Mouse (Mus musculus): ENCODE results near the gene Eps8l3.

Gene Eps8l3

DNA sequence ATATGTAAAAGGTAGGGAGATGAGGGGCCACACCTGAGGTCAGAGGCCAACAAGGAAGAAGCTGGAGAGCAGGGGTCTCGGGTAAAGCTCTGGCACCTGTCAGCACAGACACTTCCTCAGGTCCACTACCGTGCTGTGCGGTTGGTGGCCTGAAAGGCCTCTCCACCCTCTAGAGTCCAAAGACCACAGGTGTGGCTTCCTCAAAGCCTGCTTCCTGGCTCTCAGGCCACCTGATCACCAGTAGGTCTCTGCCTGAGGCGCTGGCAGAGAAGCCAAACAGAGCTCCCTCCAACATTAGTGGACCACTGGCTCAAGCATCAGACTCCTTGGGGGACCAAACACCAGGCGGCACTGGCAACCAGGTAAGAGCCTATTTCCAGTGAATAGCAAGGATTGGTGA lies at the start of gene Eps8l3:
Gene Eps8l3 (plus strand): TSS at position 225 of the 400 bp plus-strand sequence.
- no peak for DNase-seq (ENCODE audit: low spot score)

DNA sequence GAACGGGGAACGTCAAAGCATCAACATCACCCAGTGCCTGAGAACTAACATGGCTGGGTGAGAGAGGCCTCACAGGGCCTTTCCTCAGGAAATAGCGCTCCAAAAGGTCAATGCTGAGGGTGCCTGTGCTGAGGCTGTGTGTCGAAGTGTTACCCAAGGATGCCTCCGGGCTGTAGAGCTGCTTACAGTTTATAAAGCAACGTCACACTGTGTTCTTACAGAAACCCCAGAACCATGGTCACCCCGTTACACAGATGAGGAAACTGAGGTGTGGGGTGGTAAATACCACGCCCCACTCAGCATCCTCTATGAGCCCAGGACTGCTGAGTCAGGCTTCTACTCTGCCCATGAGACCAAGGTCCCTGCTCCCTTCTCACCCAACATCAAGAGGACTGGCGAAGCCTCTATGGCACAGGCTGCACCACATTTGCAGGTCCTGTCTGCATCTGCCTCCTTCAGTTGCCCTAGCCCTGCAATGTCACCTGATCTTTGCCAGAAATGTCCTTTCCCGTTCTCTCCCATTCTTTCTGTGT lies 49.1 kb upstream of the Eps8l3 start:
- DNase-seq (ENCODE audit: low spot score): no peak

DNA sequence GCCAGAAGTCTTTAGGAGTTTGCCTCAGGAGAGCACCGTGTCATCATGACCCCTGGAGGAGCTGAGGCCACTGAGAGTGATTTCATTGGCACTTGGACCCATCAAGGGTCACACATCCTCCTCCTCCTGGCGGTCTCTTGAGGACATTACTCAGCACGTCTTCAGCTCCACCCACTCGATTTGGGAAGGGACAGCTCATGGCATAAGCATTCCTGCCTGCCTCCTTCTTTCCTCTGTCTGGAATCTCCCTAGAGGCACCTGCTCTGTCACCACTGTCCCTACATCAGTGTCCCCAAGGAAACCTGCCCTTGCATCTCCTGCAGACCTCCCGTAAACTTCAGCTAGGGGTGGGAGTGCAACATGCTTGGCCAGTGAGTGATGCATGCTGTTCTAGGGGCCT lies 48.5 kb upstream of the Eps8l3 start:
- DNase-seq (ENCODE audit: low spot score): no peak

DNA sequence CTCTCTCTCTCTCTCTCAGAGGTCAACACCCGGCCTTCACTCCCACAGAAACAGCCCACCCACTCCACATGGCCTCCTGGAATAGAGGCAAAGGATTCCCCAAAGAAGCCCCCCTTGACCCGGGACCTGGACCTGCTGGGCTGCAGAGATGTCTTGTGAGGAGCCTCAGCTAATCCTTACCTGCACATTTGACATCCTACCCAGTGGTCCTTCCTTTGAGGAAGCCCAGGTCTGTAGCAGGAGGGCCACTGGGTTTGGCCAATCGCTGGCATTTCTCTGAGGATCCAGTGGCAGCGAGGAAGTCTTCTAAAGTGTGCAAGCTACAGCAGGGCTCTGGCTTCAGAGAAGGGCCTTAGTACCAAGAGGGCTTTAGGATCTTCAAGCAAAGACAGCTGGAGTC lies 48.0 kb upstream of the Eps8l3 start:
- DNase-seq (ENCODE audit: low spot score): no peak

DNA sequence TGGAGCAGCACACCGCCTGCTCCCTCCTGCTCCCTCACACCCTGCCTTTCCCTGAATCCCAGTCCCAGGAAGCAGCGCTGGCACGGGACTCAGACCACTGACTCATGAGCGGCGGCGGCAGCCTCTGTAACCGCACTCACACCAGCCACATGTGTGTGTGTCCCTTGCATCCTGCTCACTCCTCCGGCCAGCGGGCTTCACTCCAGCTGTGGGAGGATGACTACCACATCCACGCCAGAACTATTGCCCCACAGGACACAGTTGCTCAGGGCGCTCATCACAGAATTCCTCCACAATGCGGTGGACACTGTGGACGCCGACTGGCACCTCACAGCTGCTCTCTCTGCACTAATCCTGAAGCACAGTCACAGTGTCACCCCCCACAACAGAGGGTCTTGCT lies 47.4 kb upstream of the Eps8l3 start:
- DNase-seq (ENCODE audit: low spot score): peak; percentile 55

DNA sequence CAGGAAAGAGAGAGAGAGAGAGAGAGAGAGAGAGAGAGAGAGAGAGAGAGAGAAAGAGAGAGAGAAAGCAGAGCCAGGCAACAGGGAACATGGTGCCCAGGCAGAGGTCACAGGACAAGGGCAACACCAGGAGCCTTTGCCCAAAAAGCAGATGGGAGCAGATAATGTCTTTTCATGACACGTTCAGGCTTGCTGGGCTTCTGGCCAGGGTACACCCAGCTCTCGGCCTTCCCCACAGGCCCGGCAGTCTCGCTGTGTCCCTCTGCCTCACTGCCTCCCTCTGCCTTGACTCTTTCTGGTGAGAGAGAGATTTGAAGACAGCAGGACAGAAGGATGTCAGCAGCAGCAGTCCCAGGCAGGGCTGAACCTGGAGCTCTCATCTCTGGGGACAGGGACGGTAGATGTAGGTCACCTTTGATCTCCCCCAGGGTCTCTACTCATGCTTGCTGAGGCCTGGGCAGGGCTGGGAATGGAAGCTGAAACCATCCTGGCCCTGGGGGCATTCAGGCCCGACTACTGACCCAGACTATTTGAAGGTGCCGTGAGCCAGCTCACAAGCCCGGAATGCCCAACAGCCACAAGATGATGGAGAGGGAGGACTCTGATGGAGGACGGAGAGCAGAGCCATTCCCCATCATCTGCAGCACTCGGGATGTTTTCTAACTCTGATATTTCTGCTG lies 45.0 kb upstream of the Eps8l3 start:
- DNase-seq (ENCODE audit: low spot score): no peak

DNA sequence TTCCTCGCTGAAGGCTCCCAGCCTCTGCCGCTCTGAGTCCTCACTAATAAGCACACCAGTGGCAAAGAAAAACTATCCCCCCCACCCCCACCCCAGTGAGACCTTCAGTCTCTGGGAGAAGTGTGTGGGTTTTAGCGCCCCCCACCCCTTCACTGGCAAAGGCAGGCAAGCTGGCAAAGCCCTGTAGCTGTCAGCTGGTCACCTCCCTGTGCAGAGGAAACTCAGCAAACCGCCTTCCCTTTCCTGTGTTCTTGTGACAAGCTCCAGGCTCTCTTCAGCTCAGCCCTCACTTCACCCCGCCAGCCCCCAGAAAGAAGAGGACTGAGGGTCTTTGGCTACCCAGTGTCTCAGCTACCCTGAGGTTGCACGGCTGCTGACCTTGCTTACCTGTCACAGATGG lies 44.4 kb upstream of the Eps8l3 start:
- DNase-seq (ENCODE audit: low spot score): no peak

DNA sequence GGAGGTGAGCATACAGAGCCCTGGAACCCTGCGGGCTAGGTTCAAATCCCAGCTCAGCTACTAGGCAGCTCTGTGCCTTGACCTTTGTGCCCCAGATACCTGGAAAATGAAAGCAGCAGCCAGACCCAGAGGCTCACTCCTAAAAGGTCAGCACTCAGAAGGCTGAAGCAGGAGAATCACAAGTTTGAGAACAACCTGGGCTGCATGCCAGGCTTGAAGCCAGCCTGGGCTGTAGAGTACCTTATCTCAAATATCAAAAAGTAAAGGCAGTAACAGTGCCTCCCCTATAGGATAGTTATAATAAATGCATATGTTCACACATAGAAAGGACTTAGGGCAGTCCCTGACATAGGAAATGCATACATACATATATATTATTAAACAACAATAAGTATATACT lies 43.7 kb upstream of the Eps8l3 start:
- no peak for DNase-seq (ENCODE audit: low spot score)

DNA sequence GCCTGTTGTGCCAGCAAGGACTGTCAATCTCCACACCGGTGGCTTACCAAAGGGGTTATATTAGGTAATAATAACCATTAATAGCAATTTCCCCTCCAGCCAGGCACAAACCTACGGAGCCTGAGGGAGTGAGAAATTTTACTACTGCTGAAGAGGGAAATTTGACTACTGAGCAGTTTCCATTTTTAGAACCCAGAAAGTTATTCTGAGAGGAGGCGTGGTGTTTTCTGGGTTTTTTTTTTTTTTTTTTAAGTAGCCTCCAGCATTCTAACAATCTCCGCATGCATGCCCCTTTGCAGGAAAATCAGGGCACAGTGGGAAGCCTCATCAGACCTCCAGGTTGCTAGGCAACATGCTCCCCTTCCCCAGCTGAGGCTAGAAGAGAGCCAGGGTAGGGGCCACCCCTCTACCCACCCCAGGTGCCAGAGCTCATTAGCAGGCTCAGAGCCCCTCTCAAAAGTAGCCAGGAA lies 43.1 kb upstream of the Eps8l3 start:
- no peak for DNase-seq (ENCODE audit: low spot score)

DNA sequence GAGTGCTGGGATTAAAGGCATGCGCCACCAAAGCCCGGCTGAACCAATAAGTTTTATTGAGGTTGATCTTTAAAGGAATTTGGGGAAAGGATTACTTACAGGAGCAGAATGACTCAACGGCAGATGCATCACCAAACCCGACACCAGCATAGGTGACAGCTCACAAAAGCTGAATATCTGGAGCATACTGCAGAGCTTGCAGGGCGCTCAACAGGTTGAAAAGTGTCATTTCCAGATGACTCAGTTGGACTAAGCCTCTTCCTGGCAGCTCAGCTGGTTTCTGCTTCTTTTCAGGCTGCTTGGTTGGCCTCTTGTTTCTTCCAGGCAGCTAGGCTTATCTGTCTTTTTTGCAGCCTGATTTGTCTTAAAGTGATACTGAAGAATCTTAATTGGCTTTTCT lies 41.7 kb upstream of the Eps8l3 start:
- DNase-seq (ENCODE audit: low spot score): no peak

DNA sequence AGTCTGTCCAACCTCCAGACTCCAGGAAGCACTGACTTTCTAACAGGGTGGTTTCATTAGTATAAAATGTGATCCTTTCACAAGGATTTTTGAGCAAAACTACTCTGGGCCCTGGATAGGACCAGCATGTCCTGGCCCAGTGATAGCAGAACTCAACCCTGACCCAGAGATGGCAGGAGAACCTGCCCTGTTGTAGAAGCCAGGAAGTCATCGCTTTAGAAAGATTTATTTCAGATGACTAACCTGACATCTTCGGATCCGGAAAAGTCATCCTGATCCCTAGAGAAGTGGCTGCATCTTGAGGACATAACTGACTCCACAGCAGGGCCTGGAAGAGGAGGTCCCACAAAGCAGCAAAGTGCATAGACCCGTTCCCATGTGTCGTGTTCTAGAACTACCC lies 37.2 kb upstream of the Eps8l3 start:
- no peak for DNase-seq (ENCODE audit: low spot score)

DNA sequence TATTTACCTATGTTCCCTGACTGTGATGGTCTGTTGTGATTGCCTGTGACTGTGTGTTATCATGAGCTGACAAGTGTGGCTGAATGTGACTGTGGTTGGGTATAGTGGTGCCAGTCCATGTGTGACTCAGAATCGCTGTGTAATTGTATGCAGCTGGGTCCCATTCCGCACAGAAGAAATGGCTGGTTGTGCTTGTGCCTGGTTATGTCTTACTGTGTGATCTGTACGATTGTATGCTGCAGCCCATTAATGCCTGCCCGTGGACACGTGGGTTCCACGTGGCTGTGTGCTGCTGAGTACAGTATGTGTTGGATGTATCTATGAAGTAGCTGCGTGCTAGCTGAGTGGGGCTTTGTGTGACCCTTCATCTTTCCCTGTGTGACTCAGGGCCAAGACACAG lies 36.2 kb upstream of the Eps8l3 start:
- DNase-seq (ENCODE audit: low spot score): no peak

DNA sequence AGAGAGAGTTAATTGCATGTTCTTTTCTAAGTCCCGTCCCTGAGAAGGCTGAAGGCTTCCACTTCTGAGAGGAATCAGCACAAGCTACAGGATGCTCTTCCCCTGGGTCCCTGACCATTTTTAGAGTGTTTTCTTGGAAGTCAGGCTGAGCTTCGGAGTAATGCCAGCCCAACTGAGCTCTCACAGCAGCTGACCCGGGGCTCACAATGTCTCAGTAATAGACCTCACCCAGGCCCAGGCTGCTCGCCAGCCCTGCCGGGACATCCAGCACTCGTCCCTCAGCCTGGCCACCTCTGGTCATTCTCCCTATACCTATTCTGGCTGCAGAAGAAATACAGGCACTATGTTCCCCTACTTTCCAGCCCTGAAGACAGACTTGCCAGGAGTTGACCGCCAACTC lies 35.7 kb upstream of the Eps8l3 start:
- no peak for DNase-seq (ENCODE audit: low spot score)

DNA sequence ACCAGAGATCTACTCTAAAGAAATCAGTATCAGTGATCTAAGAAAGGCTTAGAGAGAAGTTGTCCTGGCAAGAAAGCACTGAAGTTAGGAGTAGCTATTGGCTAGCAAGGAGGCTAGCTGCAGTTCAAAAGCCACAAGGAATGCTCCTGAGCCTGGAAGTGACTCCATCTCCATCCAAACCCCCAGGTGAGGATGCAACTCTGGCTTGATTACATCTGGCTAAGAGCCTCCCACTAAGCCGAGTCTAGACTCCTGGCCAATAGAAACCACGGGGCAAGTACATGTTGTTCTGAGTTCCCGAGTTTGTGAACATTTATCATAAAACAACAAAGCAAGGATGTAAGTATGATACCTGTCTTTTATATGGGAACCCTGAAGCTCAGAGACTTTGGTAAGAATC lies 33.6 kb upstream of the Eps8l3 start:
- no peak for DNase-seq (ENCODE audit: low spot score)

DNA sequence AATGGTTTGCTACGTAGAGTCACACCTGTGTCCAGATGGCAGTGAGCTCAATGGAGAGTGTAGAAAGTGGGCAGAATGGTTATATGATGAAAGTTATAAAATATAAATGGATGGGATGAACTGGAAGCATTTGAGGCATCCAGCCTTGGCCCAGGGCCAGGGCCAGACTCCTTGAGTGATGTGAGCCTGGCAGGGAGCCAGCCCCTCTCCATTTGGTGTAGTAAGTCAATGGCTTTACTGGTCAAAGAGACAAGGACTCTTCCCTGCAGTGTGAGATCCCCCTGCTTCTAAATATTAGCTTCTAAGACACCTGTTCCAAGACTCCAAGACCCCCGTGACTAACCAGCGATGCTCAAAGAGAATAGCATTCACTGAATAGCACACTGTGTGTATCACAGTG lies 33.0 kb upstream of the Eps8l3 start:
- no peak for DNase-seq (ENCODE audit: low spot score)

DNA sequence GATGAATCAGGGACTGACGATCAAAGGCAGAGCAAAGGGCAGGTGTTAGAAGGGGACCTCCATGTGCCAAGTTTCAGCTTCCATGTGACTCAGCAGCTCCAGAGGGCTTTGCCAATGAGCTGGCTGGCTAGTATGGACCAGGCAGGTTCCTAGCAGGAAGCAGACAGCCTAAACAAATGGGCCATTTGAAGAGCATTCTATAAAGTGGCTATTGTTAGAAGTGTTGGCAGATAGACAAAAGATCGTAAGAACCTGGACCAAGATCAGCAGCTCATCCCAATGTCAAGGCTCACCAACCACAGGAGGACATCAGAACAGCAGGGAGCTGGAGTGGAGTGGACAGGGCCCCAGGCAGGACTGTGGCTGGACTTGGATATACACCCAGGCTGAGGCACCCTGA lies 32.5 kb upstream of the Eps8l3 start:
- no peak for DNase-seq (ENCODE audit: low spot score)

DNA sequence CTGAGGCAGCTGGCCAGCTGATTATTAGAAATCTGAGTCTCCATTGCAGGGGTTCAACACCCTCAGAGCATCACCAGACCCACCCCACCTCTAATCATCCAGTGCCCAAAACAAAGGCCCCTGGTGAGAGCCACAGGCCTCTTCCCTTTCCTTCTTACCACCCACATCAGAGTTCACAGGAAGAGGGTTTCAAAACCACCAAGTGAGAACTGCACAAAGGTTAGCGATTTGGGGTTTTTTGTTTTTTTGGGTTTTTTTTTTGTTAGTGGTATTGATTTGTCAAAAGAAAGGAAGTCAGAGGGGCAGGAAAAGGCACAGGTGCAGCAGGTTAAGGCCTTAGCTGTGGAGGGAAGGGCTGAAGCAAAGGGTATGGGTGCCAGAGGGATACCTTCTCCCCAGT lies 30.9 kb upstream of the Eps8l3 start:
- DNase-seq (ENCODE audit: low spot score): no peak

DNA sequence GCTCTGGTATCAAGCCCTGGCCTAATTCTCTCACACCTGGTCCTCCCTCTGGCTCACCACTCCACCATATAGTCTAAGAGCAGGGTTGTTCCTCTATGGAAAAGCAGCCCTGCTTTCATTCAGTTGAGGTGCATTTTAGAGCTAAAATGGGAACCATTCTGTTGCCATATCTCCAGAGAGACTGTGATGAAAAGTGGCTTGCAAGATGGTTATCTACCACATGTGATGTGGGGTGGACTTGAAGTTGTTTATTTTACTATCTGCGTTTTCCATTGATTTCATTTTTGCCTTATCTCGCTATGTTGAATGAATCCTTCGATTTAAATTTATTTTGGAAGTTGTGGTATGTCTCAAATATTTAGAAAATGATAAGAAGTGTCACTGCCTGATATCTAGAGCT lies 30.2 kb upstream of the Eps8l3 start:
- DNase-seq (ENCODE audit: low spot score): no peak

DNA sequence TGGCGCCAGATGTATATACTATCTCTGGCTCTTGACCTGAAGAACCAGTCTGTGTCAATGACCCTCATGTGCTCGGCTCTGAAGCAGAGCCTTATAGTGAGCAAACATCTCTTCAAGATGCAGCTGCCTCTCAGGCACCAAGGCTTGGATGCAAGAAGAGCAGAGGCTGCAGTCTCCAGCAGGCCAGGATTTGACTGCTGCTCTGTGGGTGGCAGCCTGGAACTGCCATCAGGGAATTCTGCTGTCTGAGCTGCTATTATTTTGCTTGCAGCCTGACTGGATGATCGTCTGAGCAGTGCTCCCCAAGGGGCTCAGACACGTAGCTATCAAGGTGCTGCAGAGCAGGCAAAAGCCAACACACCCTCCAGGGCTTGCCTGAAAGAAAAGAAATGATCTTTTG lies 28.9 kb upstream of the Eps8l3 start:
- DNase-seq (ENCODE audit: low spot score): no peak

DNA sequence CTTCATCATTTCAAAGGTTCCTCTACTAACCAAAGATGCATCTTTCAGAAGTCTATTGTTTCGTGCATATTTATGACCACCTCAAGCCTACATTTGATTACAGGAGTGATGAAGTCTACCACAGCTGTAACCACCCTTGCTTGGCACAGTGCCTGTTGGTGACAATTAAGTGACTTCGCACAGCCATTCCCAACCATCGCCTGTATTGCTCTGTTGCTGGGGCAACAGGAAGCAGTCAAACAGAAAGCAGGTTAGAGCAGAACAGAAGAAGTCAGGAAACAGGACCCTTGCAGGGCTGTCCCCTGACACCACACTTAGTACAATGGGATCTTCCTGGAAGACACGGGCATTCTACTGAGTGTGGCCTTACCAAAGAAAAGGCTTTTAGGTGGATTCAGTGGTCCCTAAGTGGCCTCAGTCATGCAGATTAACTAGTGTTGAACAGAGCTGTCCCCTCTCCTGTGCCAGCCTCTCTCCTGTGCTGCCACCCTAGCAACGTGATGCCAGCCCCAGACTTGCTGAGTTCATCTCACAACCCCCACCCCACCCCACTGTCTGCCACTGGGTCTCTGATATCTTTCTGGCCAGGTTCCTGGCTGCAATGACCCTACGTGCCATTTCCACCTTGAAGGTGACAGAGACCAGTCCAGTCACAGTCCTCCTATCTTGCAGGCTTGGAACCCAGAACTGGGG lies 27.9 kb upstream of the Eps8l3 start:
- no peak for DNase-seq (ENCODE audit: low spot score)

DNA sequence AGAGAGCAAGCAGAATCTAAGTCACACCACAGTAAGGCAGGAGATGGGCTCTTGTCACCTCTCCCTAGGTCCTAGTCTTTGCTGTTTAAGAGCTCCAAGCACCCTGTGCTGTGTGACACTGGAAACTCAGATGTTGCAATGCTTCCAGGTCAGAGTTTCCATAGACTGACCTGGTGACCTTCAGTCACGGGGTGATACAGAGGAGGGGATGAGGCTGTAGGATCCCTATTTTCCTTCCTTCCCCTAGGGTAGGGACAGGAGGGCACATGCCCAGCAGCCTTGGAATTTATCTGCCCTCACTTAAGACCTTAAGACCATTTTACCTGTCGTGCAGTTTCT lies 27.4 kb upstream of the Eps8l3 start:
- no peak for DNase-seq (ENCODE audit: low spot score)

DNA sequence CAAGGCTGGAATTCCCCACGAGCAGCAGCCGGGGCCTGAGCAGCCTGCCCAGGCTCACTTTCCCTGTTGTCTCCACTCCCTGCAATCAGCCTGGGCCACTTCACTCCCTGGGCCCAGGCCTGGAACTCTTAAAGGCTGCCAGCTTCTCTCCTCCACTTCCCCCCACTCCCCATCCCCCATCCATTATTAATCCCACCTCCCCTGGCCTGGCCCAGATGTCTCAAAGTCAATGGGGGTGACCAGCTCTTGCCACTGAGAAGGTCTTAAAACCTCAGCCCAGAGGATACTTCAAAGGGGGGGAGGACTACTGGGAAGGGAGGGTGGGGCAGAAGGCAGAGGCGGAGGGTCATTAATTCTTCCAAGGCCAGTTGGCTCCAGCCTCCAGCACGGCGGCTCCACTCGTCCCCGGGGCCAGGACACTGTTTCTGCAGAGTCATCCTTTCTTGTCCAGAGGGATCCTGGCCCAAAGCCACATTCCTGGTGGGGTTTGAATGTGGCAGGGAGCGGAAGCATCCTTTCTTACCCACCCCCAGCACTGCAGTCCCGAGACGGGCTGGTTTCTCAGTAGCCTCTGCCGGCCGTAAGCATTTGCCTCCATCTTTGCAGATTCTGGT lies 26.5 kb upstream of the Eps8l3 start:
- no peak for DNase-seq (ENCODE audit: low spot score)

DNA sequence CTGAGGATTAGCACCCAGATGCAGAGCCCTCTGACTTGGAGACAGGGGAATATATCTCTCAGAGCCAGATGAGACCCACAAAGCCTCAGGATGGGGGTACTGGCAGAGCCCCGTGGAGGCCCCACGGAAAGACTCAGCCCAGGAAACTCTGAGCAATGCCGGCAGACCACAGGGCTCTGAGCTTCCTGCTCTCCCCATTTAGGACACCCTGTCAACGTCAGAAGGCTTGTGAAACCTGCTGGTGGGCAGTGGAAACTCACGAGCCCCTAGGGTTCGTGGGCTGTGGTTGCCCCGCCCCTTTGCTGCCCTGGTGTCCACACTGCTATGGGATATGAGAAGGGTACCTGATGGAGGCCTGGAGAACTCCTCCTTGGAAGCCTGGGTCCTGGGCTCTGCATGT lies 24.2 kb upstream of the Eps8l3 start:
- no peak for DNase-seq (ENCODE audit: low spot score)

Data from urinary bladder, postnatal 25 days (tissue).